Mouse (Mus musculus) ES-Bruce4 (cell line): Measurements from ENCODE around the gene Stk4. TPM values are rescaled to one million over a fixed set of nuclear protein-coding genes. Genes with fewer than 3 reads are reported as not detected.
A peak's percentile ranks its signal among the peaks of the same experiment; 100 is the strongest.

ENCODE experiments used
- H3K27ac ChIP-seq: 2 replicates; pipeline ENCODE4 v1.5.1; 2012; ENCODE audit warnings: low read length, inconsistent platforms; ENCODE audit not compliant: insufficient read depth
- H3K27me3 ChIP-seq: 2 replicates; pipeline ENCODE4 v1.6.1; 2012; ENCODE audit warnings: mild to moderate bottlenecking, low read length, inconsistent platforms; ENCODE audit not compliant: control insufficient read depth, poor library complexity, insufficient read depth, severe bottlenecking
- H3K36me3 ChIP-seq: 2 replicates; pipeline ENCODE4 v1.6.1; 2012; ENCODE audit warnings: inconsistent platforms, mild to moderate bottlenecking, low read length, moderate library complexity; ENCODE audit not compliant: control insufficient read depth, poor library complexity, insufficient read depth, severe bottlenecking
- H3K4me1 ChIP-seq: one replicate; pipeline ENCODE4 v1.8.1; 2011; ENCODE audit warnings: low read length; ENCODE audit not compliant: control insufficient read depth, insufficient read depth
- H3K4me3 ChIP-seq: 2 replicates; pipeline ENCODE4 v1.5.1; 2011; ENCODE audit warnings: low read depth, mild to moderate bottlenecking, low read length
- H3K9ac ChIP-seq: 2 replicates; pipeline ENCODE4 v1.6.1; 2012; ENCODE audit warnings: low read depth, mild to moderate bottlenecking, inconsistent platforms; ENCODE audit not compliant: poor library complexity, severe bottlenecking
- H3K9me3 ChIP-seq: replicated peaks from 2 replicates; pipeline ENCODE4 v1.6.1; 2012; ENCODE audit warnings: mild to moderate bottlenecking, low read length, inconsistent platforms; ENCODE audit not compliant: control insufficient read depth, poor library complexity, insufficient read depth, severe bottlenecking
- CTCF ChIP-seq: IDR thresholded peaks from one replicate; pipeline ENCODE4 v1.8.1; 2011; ENCODE audit warnings: low read depth, low read length
- EP300 ChIP-seq: IDR thresholded peaks from 2 replicates; pipeline ENCODE4 v1.6.1; 2011; ENCODE audit warnings: low read depth, low read length; ENCODE audit not compliant: insufficient read depth
- POLR2A ChIP-seq: IDR thresholded peaks from one replicate; pipeline ENCODE4 v1.8.1; 2011; ENCODE audit warnings: low read length; ENCODE audit not compliant: insufficient read depth
- polyA plus RNA-seq: library from polyadenylated mRNA; stranded (reverse); fragments of >200 nt; gene quantifications from 2 replicates; pipeline ENCODE4 v1.2.4, GENCODE M21; 2011; ENCODE audit warnings: low read depth; ENCODE audit not compliant: missing spikeins, insufficient read depth, insufficient read length

Stk4 gene
- polyA plus RNA-seq, 1 experiment, result 74.8 TPM

GRCm38 (mm10) chr2:164175850-164176249 is 105.7 kb downstream of the Stk4 start:
- H3K27me3 ChIP-seq, result peaks cover 2% of the 10 kb centered on the region; the same call in 1 of the 2 replicates
- TF ChIP-seq EP300, result no peak
- no peak for TF ChIP-seq CTCF
- no peak for TF ChIP-seq POLR2A
- no peak overlapping the region for H3K9ac ChIP-seq
- H3K36me3 ChIP-seq, result no peaks in the 10 kb centered on the region
- H3K4me1 ChIP-seq, result no peaks in the 10 kb centered on the region
- H3K9me3 ChIP-seq, result no peaks in the 10 kb centered on the region
- no peak overlapping the region for H3K4me3 ChIP-seq
- H3K27ac ChIP-seq, result no peak overlapping the region

- Histone ChIP-seq H3K9ac (no peak overlapping the region), H3K36me3 (no peaks in the 10 kb centered on the region), H3K27me3 (no peaks in the 10 kb centered on the region), H3K27ac (no peak overlapping the region), H3K4me1 (no peaks in the 10 kb centered on the region), H3K4me3 (no peak overlapping the region), H3K9me3 (no peaks in the 10 kb centered on the region)
- TF ChIP-seq EP300, result no peak
- TF ChIP-seq CTCF, result no peak
- no peak for TF ChIP-seq POLR2A
Observed at GRCm38 (mm10) chr2:164177831-164178230, 107.7 kb downstream of the Stk4 start.

GRCm38 (mm10) chr2:164180124-164180523 is 110.0 kb downstream of the Stk4 start:
- H3K27ac ChIP-seq, result no peak overlapping the region
- H3K9me3 ChIP-seq, result no peaks in the 10 kb centered on the region
- H3K36me3 ChIP-seq, result no peaks in the 10 kb centered on the region
- no peaks in the 10 kb centered on the region for H3K4me1 ChIP-seq
- no peak overlapping the region for H3K4me3 ChIP-seq
- H3K27me3 ChIP-seq, result no peaks in the 10 kb centered on the region
- TF ChIP-seq CTCF (peak; percentile 34), EP300 (no peak)
- no peak overlapping the region for H3K9ac ChIP-seq

- Histone ChIP-seq H3K9me3 (no peaks in the 10 kb centered on the region), H3K4me3 (no peak overlapping the region), H3K27ac (no peak overlapping the region), H3K9ac (no peak overlapping the region), H3K27me3 (no peaks in the 10 kb centered on the region), H3K36me3 (no peaks in the 10 kb centered on the region), H3K4me1 (no peaks in the 10 kb centered on the region)
- TF ChIP-seq EP300 (no peak), CTCF (no peak), POLR2A (no peak)
Observed at GRCm38 (mm10) chr2:164180770-164181169, 110.6 kb downstream of the Stk4 start.

- no peak within 1 kb of the TSS for H3K27ac ChIP-seq
- no peaks in the 10 kb centered on the region for H3K4me1 ChIP-seq
- H3K9me3 ChIP-seq, result no peaks in the 10 kb centered on the region
- no peak within 1 kb of the TSS for H3K9ac ChIP-seq
- TF ChIP-seq CTCF (no peak), EP300 (no peak), POLR2A (no peak)
- no peak within 1 kb of the TSS for H3K4me3 ChIP-seq
- no peaks in the 10 kb centered on the region for H3K36me3 ChIP-seq
- no peaks in the 10 kb centered on the region for H3K27me3 ChIP-seq
Observed at GRCm38 (mm10) chr2:164182692-164183255, 112.7 kb downstream of the Stk4 start, which contains the start of gene Wfdc5. Wfdc5 (minus strand) TSS chr2:164182742.

GRCm38 (mm10) chr2:164183340-164183739 is 113.2 kb downstream of the Stk4 start:
- no peak overlapping the region for H3K4me3 ChIP-seq
- TF ChIP-seq EP300 (no peak), CTCF (no peak), POLR2A (no peak)
- no peaks in the 10 kb centered on the region for H3K9me3 ChIP-seq

More at GRCm38 (mm10) chr2:164183340-164183739, 113.2 kb downstream of the Stk4 start:
- Histone ChIP-seq H3K36me3 (no peaks in the 10 kb centered on the region), H3K27me3 (no peaks in the 10 kb centered on the region), H3K9ac (no peak overlapping the region), H3K27ac (no peak overlapping the region), H3K4me1 (no peaks in the 10 kb centered on the region)
